Mouse (Mus musculus) G1E (cell line): ENCODE results near the gene Serpinb6b. TPM values are rescaled to one million over a fixed set of nuclear protein-coding genes. Genes with fewer than 3 reads are reported as not detected.

ENCODE experiments used
- ATAC-seq: 2 replicates; pipeline ENCODE4 v1.8.0; 2016; ENCODE audit warnings: mild to moderate bottlenecking; ENCODE audit not compliant: insufficient number of reproducible peaks, poor library complexity, low FRiP score, severe bottlenecking; ENCODE audit errors: extremely low read depth
- DNase-seq: peaks from one replicate; pipeline ENCODE4 v3.0.0; 2012; ENCODE audit warnings: low spot score
- H3K27me3 ChIP-seq: 2 replicates; pipeline ENCODE4 v1.6.1; 2012; ENCODE audit warnings: mild to moderate bottlenecking, low read length, inconsistent platforms; ENCODE audit not compliant: insufficient read depth
- H3K36me3 ChIP-seq: replicated peaks from 2 replicates; pipeline ENCODE3; 2012; ENCODE audit warnings: mild to moderate bottlenecking, inconsistent platforms
- H3K4me1 ChIP-seq: 2 replicates; pipeline ENCODE4 v1.6.1; 2012; ENCODE audit warnings: low read depth, low read length, inconsistent platforms, mixed read lengths; ENCODE audit not compliant: insufficient read depth
- H3K4me3 ChIP-seq: 2 replicates; pipeline ENCODE4 v1.5.1; 2012; ENCODE audit warnings: low read depth, mild to moderate bottlenecking, inconsistent platforms, low read length, moderate library complexity, mixed read lengths
- H3K9me3 ChIP-seq: replicated peaks from 2 replicates; pipeline ENCODE4 v1.6.1; 2012; ENCODE audit warnings: inconsistent platforms
- CTCF ChIP-seq: IDR thresholded peaks from 2 replicates; pipeline ENCODE4 v1.5.1; 2012; ENCODE audit warnings: low read depth, low read length, inconsistent platforms, mixed read lengths
- GATA1 ChIP-seq: IDR thresholded peaks from 2 replicates; pipeline ENCODE4 v1.6.1; 2012; ENCODE audit warnings: borderline replicate concordance, low read length, inconsistent platforms, mixed read lengths
- GATA2 ChIP-seq: IDR thresholded peaks from 2 replicates; pipeline ENCODE4 v1.6.1; 2012; ENCODE audit warnings: low read depth, low read length, inconsistent platforms, borderline replicate concordance
- POLR2AphosphoS5 ChIP-seq: IDR thresholded peaks from 2 replicates; pipeline ENCODE4 v1.6.1; 2012; ENCODE audit warnings: low read depth, low read length, inconsistent platforms; ENCODE audit not compliant: insufficient replicate concordance
- TAL1 ChIP-seq: conservative IDR thresholded peaks from 2 replicates; pipeline ENCODE4 v1.6.1; 2012; ENCODE audit warnings: low read depth, low read length, inconsistent platforms, mixed read lengths
- polyA plus RNA-seq: library from polyadenylated mRNA; stranded (reverse); fragments of >175 nt; gene quantifications from 2 replicates; pipeline ENCODE4 v1.2.3, GENCODE M21; 2012
- total RNA-seq, 2 experiments: library from RNA; stranded (forward) in 1 of 2; stranded (reverse) in 1 of 2; fragments of 200-1000 nt in 1 of 2; fragments of >200 nt in 1 of 2; fragmentation: Nextera tagmentation in 1 of 2; gene quantifications; 2 replicates each; pipeline ENCODE4 v1.2.3; 2014 to 2017

Serpinb6b gene
- not detected in 2 replicates for total RNA-seq (2014; fragmentation: Nextera tagmentation)
- total RNA-seq (2017): 0.05 TPM in 1 of 2 replicates, not detected in the other
- not detected in 2 replicates for polyA plus RNA-seq

- Histone ChIP-seq H3K36me3 (no peaks in the 10 kb centered on the region), H3K9me3 (no peaks in the 10 kb centered on the region), H3K4me3 (no peak within 1 kb of the TSS), H3K27me3 (peaks cover 19% of the 10 kb centered on the region), H3K4me1 (no peaks in the 10 kb centered on the region)
- ATAC-seq (no peak), DNase-seq (peak; percentile 5)
- no peak for TF ChIP-seq CTCF
- TF ChIP-seq POLR2AphosphoS5: no peak
- TF ChIP-seq GATA1: no peak
- no peak for TF ChIP-seq GATA2
- TF ChIP-seq TAL1: no peak
Observed at GRCm38 (mm10) chr13:32964989-32965811, at the start of gene Serpinb6b. Gene Serpinb6b (plus strand): TSS chr13:32965209.

GRCm38 (mm10) chr13:32922622-32923021, 42.4 kb upstream of the Serpinb6b start:
- H3K27me3 ChIP-seq: peaks cover 9% of the 10 kb centered on the region
- DNase-seq (no peak), ATAC-seq (no peak)
- H3K4me1 ChIP-seq: no peaks in the 10 kb centered on the region
- no peaks in the 10 kb centered on the region for H3K9me3 ChIP-seq
- no peak for TF ChIP-seq GATA1
- TF ChIP-seq CTCF: no peak
- TF ChIP-seq GATA2: no peak
- TF ChIP-seq POLR2AphosphoS5: no peak
- TF ChIP-seq TAL1: no peak
- H3K4me3 ChIP-seq: no peak overlapping the region
- H3K36me3 ChIP-seq: no peaks in the 10 kb centered on the region

GRCm38 (mm10) chr13:32924578-32925360, 40.2 kb upstream of the Serpinb6b start:
- no peaks in the 10 kb centered on the region for H3K4me1 ChIP-seq
- no peaks in the 10 kb centered on the region for H3K36me3 ChIP-seq
- no peak for ATAC-seq
- H3K4me3 ChIP-seq: no peak overlapping the region
- H3K9me3 ChIP-seq: no peaks in the 10 kb centered on the region
- TF ChIP-seq TAL1: no peak
- no peak for TF ChIP-seq POLR2AphosphoS5
- no peak for TF ChIP-seq CTCF
- no peak for TF ChIP-seq GATA2
- TF ChIP-seq GATA1: no peak
- no peak for DNase-seq
- H3K27me3 ChIP-seq: peaks cover 9% of the 10 kb centered on the region

GRCm38 (mm10) chr13:32926661-32927060, 38.3 kb upstream of the Serpinb6b start:
- no peak overlapping the region for H3K4me3 ChIP-seq
- no peaks in the 10 kb centered on the region for H3K9me3 ChIP-seq
- H3K4me1 ChIP-seq: no peaks in the 10 kb centered on the region
- peaks cover 9% of the 10 kb centered on the region for H3K27me3 ChIP-seq
- ATAC-seq (no peak), DNase-seq (no peak)
- H3K36me3 ChIP-seq: no peaks in the 10 kb centered on the region
- TF ChIP-seq GATA1 (no peak), TAL1 (no peak), GATA2 (no peak), CTCF (no peak), POLR2AphosphoS5 (no peak)

GRCm38 (mm10) chr13:32927241-32927640, 37.8 kb upstream of the Serpinb6b start:
- TF ChIP-seq TAL1 (no peak), GATA2 (no peak), CTCF (no peak), GATA1 (no peak), POLR2AphosphoS5 (no peak)
- Histone ChIP-seq H3K4me1 (no peaks in the 10 kb centered on the region), H3K9me3 (no peaks in the 10 kb centered on the region), H3K36me3 (no peaks in the 10 kb centered on the region), H3K27me3 (peaks cover 9% of the 10 kb centered on the region), H3K4me3 (no peak overlapping the region)
- no peak for ATAC-seq
- DNase-seq: no peak

GRCm38 (mm10) chr13:32929107-32929750, 35.8 kb upstream of the Serpinb6b start:
- ATAC-seq (no peak), DNase-seq (no peak)
- no peaks in the 10 kb centered on the region for H3K4me1 ChIP-seq
- no peak for TF ChIP-seq POLR2AphosphoS5
- no peak for TF ChIP-seq CTCF
- no peak for TF ChIP-seq GATA2
- no peak for TF ChIP-seq TAL1
- no peak for TF ChIP-seq GATA1
- no peaks in the 10 kb centered on the region for H3K9me3 ChIP-seq
- no peaks in the 10 kb centered on the region for H3K36me3 ChIP-seq
- H3K4me3 ChIP-seq: no peak overlapping the region
- peaks cover 15% of the 10 kb centered on the region for H3K27me3 ChIP-seq
